Mouse (Mus musculus) bone marrow macrophage, adult 2 months (primary cell): ENCODE data around the gene Tmcc1. TPM values are rescaled to one million over a fixed set of nuclear protein-coding genes. Genes with fewer than 3 reads are reported as not detected.

Experiments
- H3K27ac ChIP-seq: 2 replicates; pipeline ENCODE4 v1.5.1; 2012; ENCODE audit warnings: low read depth, low read length; ENCODE audit not compliant: insufficient read depth
- H3K4me1 ChIP-seq: 2 replicates; pipeline ENCODE4 v1.6.1; 2012; ENCODE audit warnings: low read length; ENCODE audit not compliant: control insufficient read depth, insufficient read depth
- H3K4me3 ChIP-seq: 2 replicates; pipeline ENCODE4 v1.5.1; 2012; ENCODE audit warnings: mild to moderate bottlenecking, low read length, moderate library complexity; ENCODE audit not compliant: insufficient read depth
- CTCF ChIP-seq: IDR thresholded peaks from 2 replicates; pipeline ENCODE4 v1.5.1; 2012; ENCODE audit warnings: low read depth, mild to moderate bottlenecking, low read length, moderate library complexity
- POLR2A ChIP-seq: IDR thresholded peaks from 2 replicates; pipeline ENCODE4 v1.6.1; 2012; ENCODE audit warnings: mild to moderate bottlenecking, low read depth, low read length, borderline replicate concordance
- polyA plus RNA-seq: library from polyadenylated mRNA; stranded (reverse); fragments of >200 nt; gene quantifications from 2 replicates; pipeline ENCODE4 v1.2.4, GENCODE M21; 2012; ENCODE audit not compliant: missing spikeins, insufficient read depth, insufficient read length

Gene Tmcc1
- polyA plus RNA-seq, 1 experiment = 41.2 TPM

DNA sequence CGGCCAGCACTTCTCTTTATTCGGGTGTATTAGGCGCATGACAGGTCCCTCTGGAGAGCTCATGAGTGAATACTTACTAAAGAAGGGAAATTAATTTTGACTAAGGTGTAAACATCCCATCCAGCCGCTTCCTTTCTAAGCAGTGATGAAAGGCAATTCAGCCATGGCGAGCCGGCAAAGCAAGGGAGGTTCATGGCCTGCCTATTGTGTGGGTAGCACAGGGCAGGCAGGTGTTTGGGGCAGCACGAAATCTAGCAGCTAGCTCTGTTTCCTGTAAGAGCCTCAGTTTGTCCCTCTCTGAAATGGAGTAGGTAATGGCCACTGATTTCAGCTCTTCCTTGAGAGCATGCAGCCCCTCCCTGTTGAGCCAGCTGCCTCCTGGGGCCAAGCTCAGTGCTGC lies 208.7 kb downstream of the Tmcc1 start:
- H3K4me1 ChIP-seq = peaks cover 59% of the 10 kb centered on the region
- no peak overlapping the region for H3K27ac ChIP-seq
- no peak overlapping the region for H3K4me3 ChIP-seq
- TF ChIP-seq POLR2A (no peak), CTCF (no peak)

DNA sequence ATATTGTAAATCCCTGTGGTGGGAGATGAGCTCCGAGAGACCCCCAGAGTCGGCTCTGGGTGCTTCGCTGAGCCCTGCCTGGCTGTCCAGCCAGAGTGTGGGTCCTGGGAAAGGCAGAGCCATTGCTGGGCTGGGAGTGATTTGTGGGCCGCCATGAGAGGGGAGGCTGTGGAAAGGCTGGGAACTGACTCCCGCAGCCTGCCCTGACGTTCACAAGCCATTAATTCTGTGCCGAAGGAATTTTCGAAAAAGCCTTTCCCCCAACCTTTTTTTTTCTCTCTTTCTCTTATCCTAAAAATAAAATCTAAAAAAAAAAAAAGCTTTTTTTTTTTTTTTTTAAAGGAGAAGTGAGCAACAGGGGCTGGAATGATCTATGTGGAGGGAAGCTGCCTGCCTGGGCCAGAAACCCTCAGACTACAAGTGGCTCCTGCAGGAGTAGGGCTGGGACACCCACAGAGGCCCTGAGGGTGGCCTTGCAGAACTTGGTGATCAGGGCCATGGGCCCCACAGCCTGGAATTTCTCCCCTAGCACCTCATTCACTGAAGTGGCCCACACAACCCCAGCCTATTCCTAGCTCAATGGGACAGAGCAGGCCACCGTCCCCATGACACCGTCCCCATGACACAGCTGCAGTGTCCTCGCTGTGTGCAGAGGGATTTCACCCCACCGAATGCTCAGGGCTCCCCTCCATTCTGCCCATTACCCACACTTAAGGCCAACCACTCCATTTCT lies 209.8 kb downstream of the Tmcc1 start:
- H3K4me1 ChIP-seq = peaks cover 53% of the 10 kb centered on the region
- no peak overlapping the region for H3K4me3 ChIP-seq
- TF ChIP-seq CTCF (no peak), POLR2A (no peak)
- no peak overlapping the region for H3K27ac ChIP-seq

GRCm38 (mm10) chr6:115982889-115983288 lies 210.4 kb downstream of the Tmcc1 start:
- TF ChIP-seq CTCF = no peak
- no peak for TF ChIP-seq POLR2A
- Histone ChIP-seq H3K27ac (no peak overlapping the region), H3K4me3 (no peak overlapping the region), H3K4me1 (peaks cover 47% of the 10 kb centered on the region)

- Histone ChIP-seq H3K4me1 (peaks cover 58% of the 10 kb centered on the region), H3K4me3 (no peak overlapping the region), H3K27ac (no peak overlapping the region)
- TF ChIP-seq CTCF (0 out of 2 replicates have a peak, but pooled peaks have one; percentile 36), POLR2A (no peak)
These were observed 214.7 kb downstream of the Tmcc1 start for GRCm38 (mm10) chr6:115978596-115978995.

DNA sequence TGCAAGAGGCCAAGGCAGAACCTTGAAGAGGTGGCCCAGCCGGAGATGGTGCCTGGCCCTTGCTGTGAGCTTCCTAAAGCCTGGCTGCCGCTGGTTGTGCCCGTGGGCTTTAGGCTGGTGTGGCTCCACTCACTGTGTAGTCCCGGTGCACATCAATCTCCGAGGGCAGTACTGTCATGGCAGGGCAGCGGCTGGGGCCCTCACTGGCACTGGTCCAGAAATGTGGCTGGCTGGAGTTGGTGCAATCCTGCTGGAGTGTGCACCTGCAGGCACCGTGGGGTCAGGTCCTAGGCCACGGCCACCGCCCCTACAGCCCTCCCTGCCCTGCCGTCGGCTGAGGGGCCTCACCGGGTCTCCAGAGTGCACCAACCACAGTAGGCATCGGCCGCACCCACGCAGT lies 215.5 kb downstream of the Tmcc1 start:
- Histone ChIP-seq H3K27ac (no peak overlapping the region), H3K4me3 (no peak overlapping the region), H3K4me1 (peaks cover 60% of the 10 kb centered on the region)
- TF ChIP-seq POLR2A = no peak

DNA sequence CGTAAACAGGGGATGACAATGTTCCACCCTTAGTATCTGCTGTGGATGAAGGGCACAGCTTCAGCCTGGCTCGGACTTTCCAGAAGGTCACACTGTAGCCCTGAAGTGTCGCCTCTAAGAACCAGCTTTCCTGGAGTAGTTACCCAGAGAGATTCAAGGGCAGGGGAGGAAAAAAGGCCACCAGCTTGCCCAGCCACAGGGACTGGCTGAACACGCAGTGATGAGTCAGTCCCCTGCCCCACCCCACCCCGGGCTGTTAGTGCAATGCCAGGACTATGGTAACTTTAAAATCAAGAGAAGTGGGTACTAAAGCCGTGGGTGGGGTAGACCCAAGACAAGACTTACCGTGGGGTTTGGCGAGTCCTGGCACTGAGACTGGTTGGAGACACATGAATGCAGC lies 217.7 kb downstream of the Tmcc1 start:
- TF ChIP-seq CTCF (no peak), POLR2A (no peak)
- Histone ChIP-seq H3K4me3 (no peak overlapping the region), H3K27ac (peak overlapping the region; percentile 19; the same call in 1 of the 2 replicates), H3K4me1 (peaks cover 68% of the 10 kb centered on the region)

DNA sequence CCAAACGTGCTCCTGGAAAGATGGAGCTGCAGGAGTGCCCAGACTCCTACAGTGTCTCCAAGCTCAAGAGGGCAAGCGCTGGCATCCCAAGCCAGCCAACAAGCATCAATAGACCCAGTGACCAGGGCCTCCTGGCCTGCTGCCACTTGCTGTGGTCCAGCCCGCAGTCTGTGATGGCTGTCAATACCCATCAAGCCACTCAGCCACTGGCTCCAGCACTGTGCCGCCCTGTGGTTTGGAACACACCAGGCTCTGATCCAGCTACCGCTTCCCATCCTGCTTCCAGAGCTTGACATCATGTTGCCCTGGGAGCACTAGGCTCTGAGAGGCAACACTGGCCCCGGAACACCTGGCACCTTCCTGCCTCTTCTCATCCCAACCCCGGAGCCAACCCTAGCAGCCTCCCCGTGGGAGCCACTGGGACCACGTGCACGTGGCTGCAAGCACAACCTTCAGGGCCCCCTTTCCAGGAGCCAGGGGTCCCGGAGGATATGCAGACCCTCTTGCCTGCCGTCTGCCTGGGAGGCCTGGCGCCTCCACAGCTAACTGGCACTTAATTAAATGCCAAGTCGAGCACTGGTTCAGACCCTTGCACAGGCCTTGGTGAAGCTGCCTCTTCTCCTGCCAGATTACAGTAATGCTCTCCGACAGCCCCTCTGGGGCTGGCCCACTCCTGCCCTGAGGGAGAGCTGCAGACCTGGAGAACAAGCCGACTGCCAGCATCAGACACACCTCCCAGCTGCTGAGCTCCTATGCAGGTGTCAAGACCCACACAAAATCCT lies 219.2 kb downstream of the Tmcc1 start:
- no peak overlapping the region for H3K4me3 ChIP-seq

GRCm38 (mm10) chr6:115973139-115973875 lies 220.0 kb downstream of the Tmcc1 start:
- no peak for TF ChIP-seq CTCF
- TF ChIP-seq POLR2A = no peak
- H3K4me1 ChIP-seq = peaks cover 69% of the 10 kb centered on the region
- peak overlapping the region; percentile 43 for H3K27ac ChIP-seq
- H3K4me3 ChIP-seq = no peak overlapping the region

More for the DNA sequence above, 219.2 kb downstream of the Tmcc1 start:
- peaks cover 70% of the 10 kb centered on the region for H3K4me1 ChIP-seq
- TF ChIP-seq POLR2A (no peak), CTCF (no peak)
- H3K27ac ChIP-seq = peak overlapping the region; percentile 43; the same call in 1 of the 2 replicates

DNA sequence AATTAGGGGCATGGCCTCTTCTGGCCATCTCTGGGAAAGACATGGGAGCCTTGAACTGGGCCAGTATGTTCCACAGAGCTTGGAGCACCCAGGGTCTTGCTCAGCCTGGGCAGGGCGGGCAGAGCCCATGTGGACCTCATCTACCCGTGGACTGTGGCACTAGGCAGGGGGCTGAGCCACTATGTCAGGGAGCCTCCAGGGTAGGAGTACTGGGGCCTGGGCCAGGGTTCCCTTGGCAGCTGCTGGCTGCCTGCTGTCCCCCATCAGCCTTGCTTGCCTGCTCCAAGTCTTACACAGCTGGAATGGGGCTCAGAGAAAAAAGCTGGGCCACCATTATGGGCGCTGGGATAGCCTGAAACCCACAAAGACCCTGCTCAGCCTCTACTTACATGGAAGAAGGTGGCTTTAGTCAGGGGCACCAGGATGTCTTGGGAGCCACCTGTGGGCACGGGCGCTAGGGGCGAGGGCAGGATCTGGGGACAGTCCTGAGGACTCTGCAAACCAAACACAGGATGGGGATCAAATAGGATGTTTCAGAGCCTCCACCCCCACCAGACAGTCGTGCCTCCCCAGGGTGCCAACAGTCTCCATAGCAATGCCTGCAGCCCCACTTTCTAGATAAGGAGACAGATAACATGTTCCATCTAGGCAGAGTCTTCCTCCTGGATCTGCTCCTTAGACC lies 221.1 kb downstream of the Tmcc1 start:
- peaks cover 66% of the 10 kb centered on the region for H3K4me1 ChIP-seq
- no peak overlapping the region for H3K27ac ChIP-seq
- no peak for TF ChIP-seq POLR2A
- TF ChIP-seq CTCF = no peak
- H3K4me3 ChIP-seq = no peak overlapping the region
